Mouse (Mus musculus): ENCODE data around the gene Epb41l1.
"Not testable (repeated sequence)": the region's sequence is repeated elsewhere in the genome, so short reads cannot be mapped to it uniquely, and the experiment has no call there.

Epb41l1 gene

DNA sequence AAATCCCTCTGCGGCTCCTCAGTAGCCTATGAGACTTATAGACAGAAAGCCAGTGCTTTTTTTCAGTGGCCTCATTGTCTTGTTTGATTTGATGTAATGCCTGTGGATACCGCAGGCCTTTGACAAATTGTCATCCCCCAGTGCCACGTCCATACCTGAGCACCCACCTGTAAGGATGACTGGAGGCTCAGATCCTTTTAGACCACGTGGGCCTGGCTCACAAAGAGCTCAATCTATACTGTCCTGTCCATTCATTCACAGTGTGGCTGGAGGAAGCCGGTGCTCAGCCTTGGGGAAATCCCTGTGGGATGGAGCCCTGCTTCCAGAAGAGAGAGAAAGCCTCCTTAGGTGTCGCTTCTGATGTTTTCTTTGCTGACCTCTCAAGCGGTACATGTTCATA is 62.5 kb downstream of the Epb41l1 start:
- in situ Hi-C loops (cut with MboI, MseI), result no loop called here

DNA sequence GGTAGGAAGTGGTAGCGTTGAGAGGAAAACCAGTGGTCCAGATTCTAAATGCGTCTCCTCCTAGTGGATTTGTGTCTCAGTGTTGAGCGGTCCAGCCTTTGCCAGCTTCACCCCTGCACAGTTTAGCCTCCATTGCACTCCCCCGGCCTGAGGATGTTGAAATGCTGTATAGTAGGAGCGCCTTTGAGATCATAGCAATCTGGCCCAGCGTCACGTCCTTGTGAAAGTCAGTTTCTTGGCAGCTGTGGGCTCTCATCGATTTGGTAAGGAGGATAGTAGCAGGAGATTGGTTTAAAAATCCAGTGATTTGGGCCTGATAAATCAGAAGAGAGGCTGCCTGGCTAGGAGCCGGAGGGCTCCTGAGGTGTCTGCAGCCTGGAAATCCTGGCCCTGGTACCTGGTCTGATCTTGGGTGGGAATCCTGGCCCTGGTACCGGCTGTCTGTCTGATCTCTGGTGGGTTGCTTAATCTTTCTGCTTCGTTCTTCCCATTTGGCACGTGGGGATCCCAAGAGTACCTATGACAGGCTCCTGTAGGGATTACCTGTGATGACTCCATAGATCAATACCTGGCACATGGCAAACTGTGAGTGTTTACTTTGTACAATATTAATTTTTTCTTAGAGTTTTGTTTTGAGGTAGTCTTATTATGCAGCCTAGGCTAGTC is 65.5 kb downstream of the Epb41l1 start:
- in situ Hi-C loops (cut with MboI, MseI), result no loop called here

DNA sequence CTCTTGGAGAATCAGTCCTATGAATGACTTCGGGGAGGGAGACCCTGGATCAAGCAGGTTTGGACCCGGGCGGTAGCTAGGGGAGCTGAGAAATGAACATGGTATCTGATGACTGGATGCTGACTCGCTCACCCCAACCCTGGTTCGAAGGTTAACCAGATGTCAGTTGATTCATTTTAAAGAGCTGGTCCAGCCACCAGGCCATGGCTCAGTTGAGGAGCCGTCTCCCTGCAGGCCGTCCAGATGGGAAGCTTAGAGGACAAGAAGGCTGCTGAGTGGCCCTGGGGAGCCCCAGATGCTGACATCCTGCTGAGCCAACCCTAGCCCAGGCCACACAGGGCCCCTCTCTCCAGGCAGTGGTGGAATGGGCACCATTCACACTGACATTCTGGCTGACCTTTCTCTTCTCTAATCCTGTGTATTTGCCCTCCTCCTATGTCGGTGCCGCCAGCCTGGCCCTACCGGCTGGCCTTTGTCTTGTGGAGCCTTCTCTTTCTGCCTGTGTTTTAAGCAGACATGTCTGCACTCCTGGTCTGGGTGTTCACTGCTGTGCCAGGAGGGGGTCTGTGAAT is 67.0 kb downstream of the Epb41l1 start:
- in situ Hi-C loops (cut with MboI, MseI), result no loop called here

DNA sequence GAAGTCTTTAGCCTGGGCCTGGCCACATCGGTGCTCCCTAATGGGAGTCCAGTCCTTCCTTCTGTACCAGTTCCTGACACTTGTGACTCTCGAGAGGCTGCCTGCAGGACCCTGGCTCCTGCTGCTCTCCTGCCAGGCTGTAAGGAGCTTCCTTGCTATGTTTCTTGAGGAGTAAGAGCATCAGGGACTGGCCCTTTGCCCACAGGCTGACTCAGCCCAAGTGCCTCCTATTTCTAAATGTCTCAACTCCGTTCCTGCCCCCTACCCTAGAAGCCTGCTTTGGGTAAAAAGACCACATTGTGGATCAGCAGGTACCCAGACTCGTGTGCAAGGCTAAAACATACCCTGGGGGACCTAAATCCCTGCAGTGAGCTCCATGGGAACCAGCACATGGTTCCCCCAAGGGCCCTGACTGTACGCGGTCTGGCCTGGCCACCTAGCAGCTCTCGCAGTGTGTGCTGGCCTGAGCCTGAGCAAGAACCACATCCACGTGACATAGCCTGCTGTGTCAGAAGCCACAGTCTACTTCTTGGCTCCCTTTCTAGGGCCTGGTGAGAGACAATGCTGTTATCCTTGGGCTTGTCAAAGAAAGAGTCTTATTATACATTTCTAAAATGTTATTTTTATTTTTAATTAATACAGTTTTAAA is 67.6 kb downstream of the Epb41l1 start:
- in situ Hi-C loops (cut with MboI, MseI), result no loop called here

DNA sequence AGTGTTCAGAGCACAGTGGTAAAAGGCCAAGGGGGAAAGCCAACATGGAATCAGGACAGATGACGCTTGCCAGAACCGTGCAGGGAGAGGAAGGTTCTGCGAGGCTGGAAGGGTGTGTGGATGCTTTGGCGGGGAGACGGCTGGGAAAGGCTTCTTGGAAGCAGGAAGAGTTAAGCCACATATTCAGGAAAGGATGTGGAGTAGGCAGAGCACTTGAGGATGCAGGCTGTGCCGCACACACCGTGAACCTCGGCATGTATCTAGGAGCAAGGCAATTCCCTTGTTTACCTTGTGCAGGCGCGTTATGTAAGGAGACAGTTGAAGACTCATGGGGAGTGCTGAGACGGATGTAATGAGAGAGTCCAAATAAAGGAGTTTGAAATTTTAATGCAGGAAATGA is 69.5 kb downstream of the Epb41l1 start:
- in situ Hi-C loops (cut with MboI, MseI), result no loop called here

DNA sequence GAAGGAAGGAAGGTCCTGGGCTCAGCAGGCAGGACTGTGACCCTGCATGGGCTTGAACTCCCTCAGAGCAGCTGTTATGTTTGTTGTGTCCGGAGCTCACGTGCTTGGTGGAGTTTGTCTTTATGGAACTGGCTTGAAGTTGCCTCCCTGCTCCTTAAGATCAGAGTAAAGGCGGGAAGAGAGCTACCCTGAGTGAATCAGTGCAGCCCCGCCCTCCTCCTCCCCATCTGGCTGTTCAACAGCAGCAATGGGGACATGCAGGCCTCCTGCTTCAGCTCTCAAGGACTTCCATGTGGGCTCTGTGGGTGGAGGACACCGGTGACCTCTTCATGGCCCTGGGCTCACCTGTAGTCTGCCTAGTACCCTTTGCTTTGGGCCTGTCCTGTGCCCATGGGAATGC is 71.1 kb downstream of the Epb41l1 start:
- in situ Hi-C loops (cut with MboI, MseI), result no loop called here

DNA sequence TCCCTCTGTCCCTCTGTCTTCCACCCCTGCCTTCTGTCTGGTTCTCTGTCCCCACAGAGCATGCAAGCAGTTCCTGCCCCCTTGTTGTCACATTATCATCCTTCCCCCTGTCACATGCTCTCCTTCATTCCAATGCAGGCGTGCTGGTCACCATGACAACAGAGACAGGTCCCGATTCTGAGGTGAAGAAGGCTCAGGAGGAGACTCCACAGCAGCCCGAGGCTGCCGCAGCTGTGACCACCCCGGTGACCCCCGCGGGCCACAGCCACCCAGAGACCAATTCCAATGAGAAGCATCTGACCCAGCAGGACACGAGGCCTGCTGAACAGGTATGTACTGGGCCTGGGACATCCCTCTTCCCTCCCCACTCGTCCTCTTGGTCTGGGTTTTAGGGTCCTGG is 73.1 kb downstream of the Epb41l1 start:
- in situ Hi-C loops (cut with MboI, MseI), result no loop called here

DNA sequence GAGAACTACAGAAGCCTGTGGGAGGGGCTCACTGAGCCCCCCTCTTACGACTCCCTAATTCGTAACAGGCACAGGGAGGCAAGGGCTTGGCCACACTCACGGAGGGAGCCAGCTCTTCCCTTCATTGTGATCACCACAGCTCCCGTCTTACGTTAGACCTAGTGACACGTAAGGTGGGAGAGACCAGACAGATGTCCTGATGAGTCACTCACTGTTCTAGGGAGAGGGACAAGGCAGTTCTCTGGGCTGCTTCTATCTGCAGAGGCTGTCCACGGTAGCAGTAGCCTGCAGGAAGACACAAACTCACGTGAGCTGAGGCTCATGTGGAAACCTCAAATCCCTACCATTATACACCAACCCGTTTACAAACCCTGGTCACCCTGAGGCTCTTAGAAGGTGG is 73.8 kb downstream of the Epb41l1 start:
- in situ Hi-C loops (cut with MboI, MseI), result no loop called here

DNA sequence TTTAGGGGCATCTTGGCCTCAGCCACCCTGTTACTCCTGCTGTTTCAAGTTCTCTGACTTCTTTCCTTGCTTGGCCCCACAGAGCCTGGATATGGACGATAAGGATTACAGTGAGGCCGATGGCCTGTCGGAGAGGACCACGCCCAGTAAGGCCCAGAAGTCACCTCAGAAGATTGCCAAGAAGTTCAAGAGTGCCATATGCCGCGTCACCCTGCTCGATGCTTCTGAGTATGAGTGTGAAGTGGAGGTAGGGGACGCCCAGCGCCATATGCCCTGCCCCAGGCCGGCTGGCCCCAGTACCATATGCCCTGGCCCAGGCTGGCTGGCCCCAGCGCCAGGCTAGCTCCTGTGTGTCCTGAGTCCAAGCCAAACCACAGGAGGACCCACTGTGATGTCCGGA is 74.2 kb downstream of the Epb41l1 start:
- in situ Hi-C loops (cut with MboI, MseI), result no loop called here

DNA sequence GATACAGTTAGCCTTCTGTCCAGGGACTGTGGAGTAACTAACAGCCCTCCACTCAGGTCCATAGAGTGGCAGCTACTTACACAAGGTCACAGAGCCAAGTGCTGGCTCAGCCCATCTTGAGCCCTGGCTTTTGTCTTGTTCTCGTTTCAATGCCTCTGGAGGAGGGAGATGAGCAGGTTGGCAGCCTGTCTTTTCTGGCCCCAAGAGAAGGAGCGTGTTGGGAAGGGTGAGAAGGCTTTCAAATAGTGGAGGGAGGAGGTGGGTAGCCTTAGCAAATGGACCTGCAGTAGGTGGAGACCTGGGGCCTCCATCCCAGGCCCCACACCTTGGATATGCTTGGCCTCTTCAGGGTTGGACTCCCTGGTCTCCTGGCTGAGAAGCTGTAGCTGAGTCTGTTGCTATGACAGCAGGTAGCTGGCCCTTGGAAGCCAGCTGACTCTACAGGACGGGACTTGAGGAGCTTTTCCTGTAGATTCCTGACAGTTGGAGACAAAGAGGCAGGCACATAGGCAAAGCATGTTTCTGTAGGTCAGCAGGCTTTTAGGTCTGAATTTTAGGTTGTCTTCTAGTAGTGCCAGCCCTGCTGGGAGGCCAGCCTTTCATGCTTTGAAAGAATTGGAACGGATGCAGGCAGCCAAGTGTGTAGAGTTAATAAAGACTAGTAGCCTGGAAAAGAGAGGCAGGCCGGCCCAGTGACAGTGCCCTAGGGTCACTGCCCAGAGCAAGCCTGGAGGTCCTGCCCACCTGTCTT is 76.3 kb downstream of the Epb41l1 start:
- in situ Hi-C loops (cut with MboI, MseI), result no loop called here

DNA sequence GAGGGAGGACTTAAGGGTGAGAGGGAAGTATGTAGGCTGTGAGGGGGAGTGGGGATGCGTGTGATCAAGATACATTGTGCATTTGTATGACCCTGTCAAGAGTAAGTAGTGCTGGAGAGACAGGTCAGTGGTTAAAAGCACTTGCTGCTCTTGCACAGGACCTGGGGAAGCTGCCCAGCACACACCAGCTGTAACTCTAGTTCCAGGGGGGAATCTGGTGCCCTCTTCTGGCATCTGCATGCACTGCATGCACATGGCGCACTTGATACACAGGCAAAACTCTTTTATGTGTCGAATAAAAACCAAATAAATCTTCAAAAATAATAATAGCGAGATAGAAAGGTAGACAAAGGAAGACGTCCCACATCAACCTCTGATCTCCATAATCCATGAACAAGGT is 77.2 kb downstream of the Epb41l1 start:
- in situ Hi-C loops (cut with MboI, MseI), result no loop called here

DNA sequence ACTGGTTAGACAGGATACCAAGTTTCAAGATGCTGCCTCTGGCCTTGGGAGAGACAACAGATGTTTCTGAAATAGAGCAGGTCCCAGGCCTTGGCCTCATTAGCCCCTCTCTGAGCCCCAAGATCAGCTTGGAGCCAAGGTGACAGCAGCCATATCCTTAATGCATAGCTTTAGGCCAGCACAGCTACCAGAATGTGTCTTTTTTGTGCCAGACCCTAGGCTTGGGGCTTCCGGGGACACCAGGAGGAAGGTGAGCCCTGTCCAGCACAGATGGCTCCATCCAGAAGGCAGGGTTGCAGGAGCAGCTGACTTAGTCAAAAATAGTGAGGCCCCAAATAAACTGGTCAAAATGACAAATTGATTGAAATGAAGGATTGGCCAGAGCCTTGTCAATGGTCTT is 80.3 kb downstream of the Epb41l1 start:
- in situ Hi-C loops (cut with MboI, MseI), result no loop called here

DNA sequence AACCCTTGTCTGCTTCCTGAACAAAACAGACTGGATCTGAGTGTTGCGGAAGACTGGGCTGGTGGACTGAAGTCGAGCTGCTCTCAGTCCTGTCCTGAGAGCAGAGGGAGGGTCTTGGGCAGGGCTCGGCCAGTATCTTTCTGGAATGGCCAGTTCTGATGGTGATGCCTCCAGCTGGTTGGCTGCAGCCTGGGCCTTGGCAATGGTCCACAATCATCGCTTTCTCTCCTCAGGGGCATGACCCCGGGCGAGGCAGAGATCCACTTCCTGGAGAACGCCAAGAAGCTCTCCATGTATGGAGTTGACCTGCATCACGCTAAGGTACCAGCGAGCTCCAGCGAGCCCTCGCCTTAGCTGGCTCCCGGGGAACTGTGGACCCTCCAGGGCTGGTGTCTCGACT is 84.8 kb downstream of the Epb41l1 start:
- in situ Hi-C loops (cut with MboI, MseI), result no loop called here

DNA sequence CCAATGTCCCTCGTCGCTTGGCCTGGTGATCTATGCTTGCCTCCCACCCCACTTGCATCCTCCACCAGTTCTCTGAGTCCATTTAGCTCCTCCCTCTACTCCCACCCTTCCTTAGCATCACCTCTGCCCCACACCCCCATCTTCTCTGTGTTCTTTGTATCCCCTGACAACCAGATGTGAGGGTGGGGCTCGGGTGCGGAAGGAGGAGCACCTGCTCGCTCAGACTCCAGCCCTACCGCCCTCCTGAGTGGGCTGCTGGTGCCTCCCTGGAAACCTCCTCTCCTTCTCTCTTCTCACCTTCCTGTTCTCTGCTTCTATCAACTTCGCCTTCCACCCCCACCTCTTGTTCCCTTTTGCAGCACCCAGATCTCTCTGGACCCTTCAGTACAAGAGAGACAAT is 91.3 kb downstream of the Epb41l1 start:
- in situ Hi-C loops (cut with MboI, MseI), result no loop called here

DNA sequence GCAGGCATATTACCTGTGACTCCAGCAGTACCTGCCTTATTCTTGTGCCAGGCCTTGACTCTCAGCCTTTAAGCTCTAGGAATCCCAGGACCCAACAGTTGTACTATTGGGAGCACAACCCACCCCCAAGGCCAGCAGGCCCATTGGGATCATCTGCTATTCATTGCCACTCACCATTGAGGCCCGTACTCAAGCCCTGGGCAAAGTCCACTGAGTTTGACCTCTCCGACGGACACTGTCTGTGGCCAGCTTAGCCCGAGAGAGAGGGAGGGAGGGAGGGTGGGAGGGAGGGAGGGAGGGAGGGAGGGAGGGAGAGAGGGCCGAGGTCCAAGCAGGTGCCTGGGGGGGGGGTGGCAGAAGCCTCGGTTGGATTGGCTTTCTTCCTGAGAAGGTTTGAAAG is 91.9 kb downstream of the Epb41l1 start:
- in situ Hi-C loops (cut with MboI, MseI), result no loop called here

DNA sequence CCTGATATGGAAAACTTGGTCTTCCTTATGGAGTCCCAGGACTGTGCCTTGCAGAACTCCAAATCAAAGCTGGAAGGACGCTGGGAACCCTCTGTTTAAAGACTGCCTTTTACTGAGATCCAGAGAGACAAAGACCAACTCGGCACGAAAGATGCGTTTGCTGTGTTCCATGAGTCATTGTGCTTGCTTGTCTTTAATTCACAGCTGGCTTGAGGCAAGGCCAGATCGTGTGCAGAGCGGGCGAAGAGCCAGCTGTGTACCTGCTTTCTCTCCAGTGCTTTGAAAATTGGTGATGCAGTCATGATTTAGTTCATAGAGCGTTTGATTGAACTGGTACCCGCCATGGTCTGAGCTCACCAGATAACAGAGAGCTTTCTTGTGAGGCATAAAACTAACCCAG is 94.4 kb downstream of the Epb41l1 start:
- in situ Hi-C loops (cut with MboI, MseI), result no loop called here

DNA sequence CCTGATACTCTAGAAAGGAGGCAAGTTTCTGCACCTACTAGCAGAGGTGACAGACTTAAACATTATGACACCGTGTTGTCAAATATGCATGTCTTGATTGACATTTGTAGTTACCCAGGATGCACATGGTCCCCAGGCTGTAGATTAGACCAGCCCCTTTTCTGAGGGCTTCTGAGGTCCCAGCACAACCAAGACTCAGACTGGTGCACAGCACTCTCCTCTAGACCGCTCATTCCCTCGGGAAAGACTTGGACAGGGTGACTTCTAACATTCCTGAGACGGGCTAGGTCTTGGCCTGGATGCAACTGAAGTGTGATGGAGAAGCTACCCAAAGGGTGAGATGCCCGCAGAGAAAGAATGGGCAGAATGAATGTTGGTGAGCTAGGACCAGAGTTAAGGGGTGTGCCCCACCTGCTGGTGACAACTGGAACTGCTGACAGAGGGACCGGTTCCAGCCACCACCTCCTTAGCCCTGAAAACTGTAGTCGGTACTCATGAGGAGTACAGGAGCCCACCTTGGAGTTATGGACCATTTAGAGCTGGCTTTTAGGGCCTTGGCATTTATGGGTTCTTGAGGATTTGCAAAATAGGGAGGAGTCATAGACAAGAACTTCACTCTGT is 95.0 kb downstream of the Epb41l1 start:
- in situ Hi-C loops (cut with MboI, MseI), result no loop called here

DNA sequence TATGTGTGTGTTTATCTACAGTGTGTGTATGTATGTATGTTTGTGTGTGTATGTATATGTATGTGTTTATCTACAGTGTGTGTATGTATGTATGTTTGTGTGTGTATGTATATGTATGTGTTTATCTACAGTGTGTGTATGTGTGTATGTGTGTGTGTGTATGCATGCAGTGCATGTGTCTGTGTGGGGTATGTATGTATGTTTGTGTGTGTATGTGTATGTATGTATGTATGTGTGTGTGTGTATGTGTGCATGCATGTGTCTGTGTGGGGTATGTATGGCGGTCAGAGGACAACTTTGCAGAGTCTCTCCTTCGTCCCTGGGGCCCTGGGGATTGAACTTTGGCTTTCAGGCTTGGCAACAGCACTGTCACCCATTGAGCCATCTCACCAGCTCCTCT is 96.0 kb downstream of the Epb41l1 start:
- in situ Hi-C loops (cut with MboI, MseI), result not testable (repeated sequence)

DNA sequence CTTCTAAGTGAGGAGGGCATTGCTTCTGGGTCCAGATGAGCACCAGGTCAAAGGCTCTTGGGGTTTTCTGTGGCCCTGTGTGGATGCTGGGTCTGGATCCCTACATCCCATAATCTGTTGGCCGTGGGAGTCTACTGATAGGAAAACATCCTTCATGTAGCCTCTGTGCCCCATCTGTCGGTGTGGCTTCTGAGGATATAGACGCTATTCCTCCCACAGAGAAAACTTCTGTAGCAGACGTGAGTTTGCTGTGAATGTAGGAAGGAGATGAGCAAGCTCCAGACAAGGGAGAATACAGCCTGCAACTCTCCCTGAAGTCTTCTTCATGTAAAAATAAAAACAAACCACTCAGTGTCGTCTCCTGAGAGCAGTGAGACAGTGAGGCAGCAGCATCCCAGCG is 97.6 kb downstream of the Epb41l1 start:
- in situ Hi-C loops (cut with MboI, MseI), result no loop called here

DNA sequence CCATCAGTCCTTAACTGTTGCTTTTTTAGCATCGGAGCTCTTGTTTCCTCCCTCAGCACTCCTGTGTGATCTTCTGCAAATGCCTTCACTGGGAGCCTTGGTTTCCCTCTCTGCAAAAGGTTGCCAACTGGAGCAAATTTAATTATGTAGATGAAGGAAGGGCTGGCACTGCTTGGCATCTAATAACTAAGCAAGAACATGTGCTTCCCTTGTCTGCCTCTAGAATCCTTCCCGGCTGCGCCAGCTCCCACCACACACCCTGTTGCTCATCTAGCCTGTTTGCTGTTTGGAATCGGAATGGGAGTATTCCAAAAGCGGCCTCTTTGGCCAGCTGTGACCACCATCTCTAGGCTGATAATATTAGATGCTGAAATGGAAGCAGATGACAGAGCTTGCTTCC is 98.9 kb downstream of the Epb41l1 start:
- in situ Hi-C loops (cut with MboI, MseI), result no loop called here

DNA sequence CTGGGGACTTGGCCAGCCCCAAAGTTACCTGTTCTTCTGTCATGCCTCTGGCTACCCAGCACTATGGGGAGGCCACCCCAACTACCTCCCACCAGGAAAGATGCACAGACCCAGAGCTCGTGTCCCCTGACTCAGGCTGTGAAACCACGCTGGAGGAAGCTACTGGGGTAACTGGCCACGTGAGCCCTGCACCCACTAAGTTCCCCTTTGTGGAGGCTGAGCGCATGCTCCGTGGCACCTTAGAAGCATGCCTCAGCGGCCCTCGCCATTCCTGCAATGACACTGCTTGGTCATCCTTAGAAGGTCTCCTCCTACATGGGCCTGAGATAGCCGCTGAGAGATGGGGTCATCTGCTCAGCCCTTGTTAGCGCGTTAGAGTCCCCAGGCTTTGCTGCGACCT is 102.3 kb downstream of the Epb41l1 start:
- in situ Hi-C loops (cut with MboI, MseI), result loop anchor here (5.0 kb wide), 1 partner anchor 76 kb away; no protein-coding TSS in a partner anchor

DNA sequence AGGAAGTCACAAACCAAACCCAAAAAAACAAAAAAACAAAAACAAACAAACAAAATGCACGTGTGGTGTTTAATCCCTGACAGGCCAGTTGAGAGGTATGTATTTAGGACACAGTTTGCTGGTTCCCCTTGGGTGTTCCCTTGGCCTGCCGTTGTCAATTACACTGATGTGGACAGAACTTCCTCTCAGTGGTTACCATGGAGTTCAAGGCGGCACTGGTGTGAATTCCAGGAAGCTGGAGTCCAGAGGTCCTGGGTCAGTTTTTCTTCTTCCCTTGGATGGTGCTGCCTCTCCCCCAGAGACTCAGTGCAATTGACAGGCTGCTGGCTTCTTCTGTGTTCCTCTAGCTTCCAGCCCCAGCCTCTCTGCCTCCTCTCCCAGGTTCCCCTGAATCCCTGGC is 103.4 kb downstream of the Epb41l1 start:
- in situ Hi-C loops (cut with MboI, MseI), result loop anchor here (5.0 kb wide), 1 partner anchor 77 kb away; no protein-coding TSS in a partner anchor

Data from T-helper 1 cell (primary cell).